Comparison of ENCODE assay signal across 9 mouse cellular contexts in genomic region chr5:122324608-122325431, GRCm38 (mm10). TPM values are rescaled to one million over a fixed set of nuclear protein-coding genes. Genes with fewer than 3 reads are reported as not detected.
DNase-seq lines count a peak whose midpoint lies in the region; ATAC-seq and TF ChIP-seq lines count a peak whose summit lies in the region.
"Had no signal": no experiment of that assay in that cellular context is flagged by ENCODE, and none has a peak within 500 bp of the region (broad histone marks: within the 10 kb centered on the region; RNA-seq: fewer than 3 reads in every experiment).

No protein-coding gene starts in this region.

- H3K4me3 ChIP-seq in hindbrain, postnatal 0 days (ENCODE audit: low read length), result no peak overlapping the region
- no peak overlapping the region for H3K4me3 ChIP-seq in hindbrain, embryonic 16.5 days (ENCODE audit: low read length)
- no peak overlapping the region for H3K4me3 ChIP-seq in embryonic fibroblast, embryonic 13.5 days (ENCODE audit: insufficient read depth, low read length)
- no peak overlapping the region for H3K4me3 ChIP-seq in left cerebral cortex, adult 2 months
- H3K4me3 ChIP-seq in neural tube, embryonic 15.5 days (replicated peaks), result no peak overlapping the region

- intact Hi-C loops in left cerebral cortex, adult 2 months (cut with DNase I), result loop anchor here (1.0 to 5.0 kb wide), 3 partner anchors 10 to 58 kb away; partner anchors contain the start of gene Pptc7

- no peak for TF ChIP-seq POLR2A in embryonic fibroblast, embryonic 13.5 days (IDR thresholded peaks at IDR 0.05; ENCODE audit: low read depth, low read length)

- H3K27ac ChIP-seq in hindbrain, postnatal 0 days, result no peak overlapping the region
- no peak overlapping the region for H3K27ac ChIP-seq in hindbrain, embryonic 16.5 days (ENCODE audit: low read depth, low read length)
- H3K27ac ChIP-seq in embryonic fibroblast, embryonic 13.5 days (ENCODE audit: insufficient read depth, low read length), result peak overlapping the region; percentile 73
- peak overlapping the region; percentile 81 for H3K27ac ChIP-seq in left cerebral cortex, adult 2 months
- no peak overlapping the region for H3K27ac ChIP-seq in neural tube, embryonic 15.5 days (replicated peaks)

- peak; percentile 22; the same call in 1 of the 2 replicates for TF ChIP-seq CTCF in hindbrain, postnatal 0 days (IDR thresholded peaks at IDR 0.05; ENCODE audit: low read depth)
- peak; percentile 38; the same call in 1 of the 2 replicates for TF ChIP-seq CTCF in embryonic fibroblast, embryonic 13.5 days (IDR thresholded peaks at IDR 0.05; ENCODE audit: borderline replicate concordance, insufficient read depth, low read length)
- peak; percentile 11; the same call in 1 of the 2 replicates for TF ChIP-seq CTCF in left cerebral cortex, adult 2 months (IDR thresholded peaks at IDR 0.05)

- H3K9ac ChIP-seq in hindbrain, postnatal 0 days (replicated peaks; ENCODE audit: low read length), result no peak overlapping the region
- no peak overlapping the region for H3K9ac ChIP-seq in hindbrain, embryonic 16.5 days (ENCODE audit: low read depth, low read length)
- no peak overlapping the region for H3K9ac ChIP-seq in neural tube, embryonic 15.5 days (replicated peaks)
- H3K9ac ChIP-seq: lung, embryonic 14.5 days had no signal

- ATAC-seq in hindbrain, postnatal 0 days, result no peak
- ATAC-seq in hindbrain, embryonic 16.5 days, result no peak
- no peak for ATAC-seq in neural tube, embryonic 15.5 days (ENCODE audit: low FRiP score)

- H3K9me3 ChIP-seq in hindbrain, postnatal 0 days (ENCODE audit: low read length), result no peaks in the 10 kb centered on the region
- no peaks in the 10 kb centered on the region for H3K9me3 ChIP-seq in hindbrain, embryonic 16.5 days (ENCODE audit: control insufficient read depth, low read length)
- H3K9me3 ChIP-seq in neural tube, embryonic 15.5 days (replicated peaks), result no peaks in the 10 kb centered on the region

- H3K36me3 ChIP-seq in hindbrain, postnatal 0 days (ENCODE audit: insufficient read depth, low read length), result peaks cover 8% of the 10 kb centered on the region; the same call in 1 of the 2 replicates
- H3K36me3 ChIP-seq in hindbrain, embryonic 16.5 days (ENCODE audit: control insufficient read depth, insufficient read depth, low read length), result peaks cover 9% of the 10 kb centered on the region
- H3K36me3 ChIP-seq in neural tube, embryonic 15.5 days, result peaks cover 48% of the 10 kb centered on the region

- DNase-seq in hindbrain, postnatal 0 days (ENCODE audit: low spot score), result peak; percentile 59
- peak; percentile 78 to 81 for DNase-seq in left cerebral cortex, adult 2 months (ENCODE audit: extremely low spot score in 1 of 2, low spot score in 2 of 2)
- peak; percentile 88 to 94 for DNase-seq in right cerebral cortex, postnatal 36 days (ENCODE audit: low spot score in 2 of 2)
- no peak for DNase-seq in heart, postnatal 4 days
- no peak for DNase-seq in ovary, adult 18-20 months (ENCODE audit: low spot score)
- DNase-seq: lung, embryonic 14.5 days had no signal

- WGBS in hindbrain, postnatal 0 days, result 80% methylated on average over 23 of the region's 23 CpGs
- WGBS in hindbrain, embryonic 16.5 days, result 88% methylated on average over 23 of the region's 23 CpGs
- 87% methylated on average over 23 of the region's 23 CpGs for WGBS in neural tube, embryonic 15.5 days

- no peaks in the 10 kb centered on the region for H3K27me3 ChIP-seq in hindbrain, postnatal 0 days (ENCODE audit: insufficient read depth, low read length)
- H3K27me3 ChIP-seq in hindbrain, embryonic 16.5 days (replicated peaks; ENCODE audit: control insufficient read depth, insufficient read depth, low read length), result no peaks in the 10 kb centered on the region
- H3K27me3 ChIP-seq in neural tube, embryonic 15.5 days (replicated peaks), result no peaks in the 10 kb centered on the region

- H3K4me1 ChIP-seq in hindbrain, postnatal 0 days (ENCODE audit: insufficient read depth, low read length), result no peaks in the 10 kb centered on the region
- H3K4me1 ChIP-seq in hindbrain, embryonic 16.5 days (ENCODE audit: control insufficient read depth, insufficient read depth, low read depth, low read length), result no peaks in the 10 kb centered on the region
- peaks cover 15% of the 10 kb centered on the region; the same call in 1 of the 2 replicates for H3K4me1 ChIP-seq in embryonic fibroblast, embryonic 13.5 days (ENCODE audit: control insufficient read depth, insufficient read depth, low read length)
- no peaks in the 10 kb centered on the region for H3K4me1 ChIP-seq in neural tube, embryonic 15.5 days

- no peak overlapping the region for H3K4me2 ChIP-seq in hindbrain, postnatal 0 days (ENCODE audit: low read depth, low read length)
- H3K4me2 ChIP-seq in hindbrain, embryonic 16.5 days (ENCODE audit: low read length), result no peak overlapping the region
- H3K4me2 ChIP-seq in neural tube, embryonic 15.5 days, result no peak overlapping the region
- H3K4me2 ChIP-seq: lung, embryonic 14.5 days had no signal

RNA-seq across cellular contexts. Expression of gene Rad9b, which starts 29.2 kb away (rescaled TPM):
- 5.1 and 8.3 TPM in 2 replicates for total RNA-seq in hindbrain, postnatal 0 days (2014; rRNA removed)
- 14.0 and 15.0 TPM in 2 replicates for polyA plus RNA-seq in hindbrain, postnatal 0 days (2015; fragmentation: Nextera tagmentation; extraction: Ambion mirVana)
- polyA plus RNA-seq in hindbrain, embryonic 16.5 days (2015; fragmentation: Nextera tagmentation; extraction: Ambion mirVana), result 17.7 and 20.1 TPM in 2 replicates
- 4.0 and 4.4 TPM in 2 replicates for polyA plus RNA-seq in embryonic fibroblast, embryonic 13.5 days (2011; ENCODE audit: insufficient read length, low read depth, missing spikeins)
- 1 to 10 TPM; 3.1 to 4.0 TPM for total RNA-seq in left cerebral cortex, adult 2 months (2021)
- total RNA-seq in heart, postnatal 4 days (2021), result 1 to 10 TPM; 1.7 to 2.8 TPM
- 19.1 and 22.1 TPM in 2 replicates for polyA plus RNA-seq in neural tube, embryonic 15.5 days (2015; fragmentation: Nextera tagmentation; extraction: Ambion mirVana)

RNA-seq across cellular contexts. Expression of gene Vps29, which starts 29.3 kb away (rescaled TPM):
- total RNA-seq in hindbrain, postnatal 0 days (2014; rRNA removed), result 90.5 and 111 TPM in 2 replicates
- 344 and 353 TPM in 2 replicates for polyA plus RNA-seq in hindbrain, postnatal 0 days (2015; fragmentation: Nextera tagmentation; extraction: Ambion mirVana)
- 314 and 353 TPM in 2 replicates for polyA plus RNA-seq in hindbrain, embryonic 16.5 days (2015; fragmentation: Nextera tagmentation; extraction: Ambion mirVana)
- polyA plus RNA-seq in embryonic fibroblast, embryonic 13.5 days (2011; ENCODE audit: insufficient read length, low read depth, missing spikeins), result 138 and 165 TPM in 2 replicates
- total RNA-seq in left cerebral cortex, adult 2 months (2021), result 100 to 1,000 TPM; 180 to 190 TPM
- total RNA-seq in heart, postnatal 4 days (2021), result 100 to 1,000 TPM; 120 to 132 TPM
- 309 and 343 TPM in 2 replicates for polyA plus RNA-seq in neural tube, embryonic 15.5 days (2015; fragmentation: Nextera tagmentation; extraction: Ambion mirVana)

RNA-seq across cellular contexts. Expression of gene Pptc7, which starts 40.7 kb away (rescaled TPM):
- total RNA-seq in hindbrain, postnatal 0 days (2014; rRNA removed), result 15.8 and 18.7 TPM in 2 replicates
- polyA plus RNA-seq in hindbrain, postnatal 0 days (2015; fragmentation: Nextera tagmentation; extraction: Ambion mirVana), result 6.9 and 7.2 TPM in 2 replicates
- polyA plus RNA-seq in hindbrain, embryonic 16.5 days (2015; fragmentation: Nextera tagmentation; extraction: Ambion mirVana), result 6.5 and 8.1 TPM in 2 replicates
- polyA plus RNA-seq in embryonic fibroblast, embryonic 13.5 days (2011; ENCODE audit: insufficient read length, low read depth, missing spikeins), result 15.6 and 15.9 TPM in 2 replicates
- 10 to 100 TPM; 41.2 to 42.5 TPM for total RNA-seq in left cerebral cortex, adult 2 months (2021)
- total RNA-seq in heart, postnatal 4 days (2021), result 10 to 100 TPM; 44.0 to 47.2 TPM
- polyA plus RNA-seq in neural tube, embryonic 15.5 days (2015; fragmentation: Nextera tagmentation; extraction: Ambion mirVana), result 8.7 and 9.3 TPM in 2 replicates

RNA-seq across cellular contexts. Expression of gene Gpn3, which starts 46.9 kb away (rescaled TPM):
- total RNA-seq in hindbrain, postnatal 0 days (2014; rRNA removed), result 19.5 and 49.9 TPM in 2 replicates
- 43.0 and 44.3 TPM in 2 replicates for polyA plus RNA-seq in hindbrain, postnatal 0 days (2015; fragmentation: Nextera tagmentation; extraction: Ambion mirVana)
- 35.3 and 40.9 TPM in 2 replicates for polyA plus RNA-seq in hindbrain, embryonic 16.5 days (2015; fragmentation: Nextera tagmentation; extraction: Ambion mirVana)
- 16.7 and 19.1 TPM in 2 replicates for polyA plus RNA-seq in embryonic fibroblast, embryonic 13.5 days (2011; ENCODE audit: insufficient read length, low read depth, missing spikeins)
- 10 to 100 TPM; 24.9 to 27.5 TPM for total RNA-seq in left cerebral cortex, adult 2 months (2021)
- 10 to 100 TPM; 20.5 to 21.5 TPM for total RNA-seq in heart, postnatal 4 days (2021)
- polyA plus RNA-seq in neural tube, embryonic 15.5 days (2015; fragmentation: Nextera tagmentation; extraction: Ambion mirVana), result 45.7 and 51.5 TPM in 2 replicates

RNA-seq across cellular contexts. Expression of gene Fam216a, which starts 47.3 kb away (rescaled TPM):
- 107 and 121 TPM in 2 replicates for total RNA-seq in hindbrain, postnatal 0 days (2014; rRNA removed)
- polyA plus RNA-seq in hindbrain, postnatal 0 days (2015; fragmentation: Nextera tagmentation; extraction: Ambion mirVana), result 138 and 140 TPM in 2 replicates
- polyA plus RNA-seq in hindbrain, embryonic 16.5 days (2015; fragmentation: Nextera tagmentation; extraction: Ambion mirVana), result 132 and 140 TPM in 2 replicates
- 50.6 and 57.2 TPM in 2 replicates for polyA plus RNA-seq in embryonic fibroblast, embryonic 13.5 days (2011; ENCODE audit: insufficient read length, low read depth, missing spikeins)
- 10 to 100 TPM; 68.0 to 73.4 TPM for total RNA-seq in left cerebral cortex, adult 2 months (2021)
- 10 to 100 TPM; 21.9 to 24.1 TPM for total RNA-seq in heart, postnatal 4 days (2021)
- 133 and 152 TPM in 2 replicates for polyA plus RNA-seq in neural tube, embryonic 15.5 days (2015; fragmentation: Nextera tagmentation; extraction: Ambion mirVana)

Comparison
In these comparisons a context has a peak if more than half of its experiments do, and no peak if none do; other contexts are left out.
1. DNase-seq: peak in hindbrain, postnatal 0 days (single experiment), left cerebral cortex, adult 2 months (2 of 2) and right cerebral cortex, postnatal 36 days (2 of 2); none in heart, postnatal 4 days (single experiment) and ovary, adult 18-20 months (single experiment).
2. H3K27ac ChIP-seq: peak in embryonic fibroblast, embryonic 13.5 days (single experiment) and left cerebral cortex, adult 2 months (single experiment); none in hindbrain, postnatal 0 days (single experiment), hindbrain, embryonic 16.5 days (single experiment) and neural tube, embryonic 15.5 days (single experiment).
3. Peak in every context shown above with its lines, with median percentiles within 50 percentile points of each other: CTCF ChIP-seq.